Mouse (Mus musculus) adrenal gland, adult 18-20 months (tissue): ENCODE data around the gene Dnajc27. TPM values are rescaled to one million over a fixed set of nuclear protein-coding genes. Genes with fewer than 3 reads are reported as not detected.

Source experiments
- DNase-seq, 2 experiments: peaks; one replicate each; pipeline ENCODE4 v3.0.0; 2021 to 2022; ENCODE audit warnings: low spot score in 2 of 2
- total RNA-seq, 2 experiments: library from RNA; stranded (reverse); gene quantifications; 1 replicate in 1 of 2; 2 replicates in 1 of 2; pipeline ENCODE4 v1.2.3; 2021

The Dnajc27 gene
- total RNA-seq, 2 experiments from 2014 or later = 4.8 to 6.0 TPM

DNA sequence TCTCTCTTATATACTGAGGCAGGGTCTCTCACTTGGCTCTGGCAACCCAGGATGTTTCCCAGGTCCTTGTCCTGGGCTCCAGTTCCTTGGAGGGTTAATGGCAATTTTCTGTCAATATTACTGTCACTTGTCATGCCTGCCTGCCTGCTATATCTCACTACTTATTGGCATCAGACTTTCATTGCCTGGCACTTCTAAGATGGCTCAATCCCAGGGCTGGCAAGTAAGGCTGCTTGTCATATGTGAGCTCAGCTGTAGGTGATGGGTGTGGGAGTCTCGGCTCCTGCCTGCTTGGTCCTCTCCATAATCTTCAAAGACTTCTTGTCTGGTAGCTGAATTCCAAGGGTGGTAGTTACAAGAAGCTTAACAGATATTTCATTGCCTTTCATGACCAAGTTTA is 4.3 kb upstream of the Dnajc27 start:
- no peak for DNase-seq

DNA sequence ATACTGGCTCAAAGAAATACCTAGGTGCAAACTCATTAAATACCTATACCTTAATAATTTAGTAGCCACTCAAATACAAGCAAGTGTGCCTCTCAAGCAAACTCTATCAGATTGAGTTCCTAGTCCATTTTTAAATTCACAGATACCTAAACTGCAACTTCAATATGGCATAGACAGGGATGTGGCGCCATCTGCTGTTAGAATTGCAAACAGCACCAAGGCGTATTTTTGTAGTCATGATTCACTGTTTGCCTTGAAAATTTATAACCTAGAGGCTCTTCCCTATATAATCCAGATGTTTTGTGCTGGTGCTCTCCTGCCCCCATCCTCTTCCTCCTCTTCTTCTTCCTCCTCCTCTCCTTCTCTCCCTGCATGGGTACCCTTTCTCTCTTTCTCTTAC is 2.1 kb upstream of the Dnajc27 start:
- peak; percentile 84 to 87 for DNase-seq

DNA sequence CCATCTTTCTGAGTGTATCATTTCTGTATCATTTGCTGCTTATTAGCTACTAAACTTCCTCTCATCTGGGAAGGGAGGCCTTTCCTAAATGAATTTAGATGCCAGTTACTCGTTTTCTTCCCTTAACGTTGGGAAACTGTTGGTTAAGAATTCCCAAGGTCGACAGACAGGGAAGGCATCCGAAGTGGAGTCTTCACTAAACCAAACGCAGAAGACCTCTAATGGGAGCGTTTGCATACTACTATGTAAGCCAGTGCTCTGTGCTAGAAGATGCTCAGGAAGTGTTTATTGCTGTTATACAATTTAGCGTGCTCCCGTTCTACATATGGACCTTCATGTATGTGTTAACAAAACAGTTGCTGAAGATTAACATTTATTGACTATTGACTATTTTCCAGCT is 1.1 kb downstream of the Dnajc27 start:
- DNase-seq = no peak

DNA sequence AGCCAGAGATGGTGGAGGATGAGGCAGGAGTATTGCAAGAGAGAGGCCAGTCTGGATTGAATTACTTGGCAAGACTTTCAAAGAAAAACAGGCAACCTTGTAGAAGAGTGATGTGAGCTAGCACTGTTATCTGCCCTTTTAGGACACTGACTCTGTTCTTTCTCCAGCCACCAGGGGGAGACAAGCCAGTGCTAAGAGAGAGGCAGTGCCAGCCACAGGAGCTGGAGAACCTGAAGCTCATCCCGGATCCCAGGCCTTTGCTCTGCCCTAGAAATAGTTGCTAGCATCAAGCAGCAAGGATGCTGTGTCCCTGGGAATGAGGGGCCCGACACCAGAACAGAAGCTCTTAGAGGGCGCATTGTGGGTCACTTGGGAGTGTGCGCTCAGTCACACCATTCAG is 25.0 kb downstream of the Dnajc27 start:
- DNase-seq = peak; percentile 72 to 74

DNA sequence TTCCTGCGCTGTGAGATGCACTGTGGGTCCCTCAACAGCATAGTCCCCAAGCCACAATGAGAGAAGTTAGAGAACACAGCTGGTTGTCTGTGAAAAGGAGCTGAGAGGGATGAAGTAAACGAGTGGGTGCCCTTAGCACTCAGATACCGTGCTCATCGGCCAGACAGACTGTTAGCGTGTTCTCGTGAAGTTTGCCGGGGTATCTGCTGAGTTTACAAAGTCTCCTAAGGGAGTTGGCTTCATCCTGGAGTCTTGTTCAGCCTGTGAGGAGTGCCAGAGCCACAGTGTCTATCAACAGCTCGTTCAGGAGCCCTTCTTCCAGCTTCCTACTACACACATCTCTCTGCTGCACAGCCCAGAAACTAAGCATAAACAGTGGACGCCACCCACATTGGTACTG is 33.7 kb downstream of the Dnajc27 start:
- DNase-seq = no peak

DNA sequence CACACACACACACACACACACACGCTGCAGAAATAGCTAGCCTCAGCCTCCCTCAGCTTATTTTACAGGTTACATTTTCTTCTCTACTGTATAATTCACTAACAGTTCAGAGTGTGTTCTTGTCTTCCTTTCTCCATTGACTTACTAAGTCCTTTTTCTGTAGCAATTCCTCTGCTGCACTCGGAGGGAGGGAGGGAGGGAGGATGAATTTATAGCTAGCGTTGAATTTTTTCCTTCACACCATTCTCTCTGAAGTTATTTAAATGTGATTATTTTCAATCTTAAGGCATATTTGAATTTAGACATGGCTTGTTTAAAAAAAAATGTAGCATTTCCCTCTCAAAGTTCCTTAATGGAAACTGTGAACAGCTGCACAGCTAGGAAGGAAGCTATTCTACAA is 34.8 kb downstream of the Dnajc27 start:
- DNase-seq = no peak

DNA sequence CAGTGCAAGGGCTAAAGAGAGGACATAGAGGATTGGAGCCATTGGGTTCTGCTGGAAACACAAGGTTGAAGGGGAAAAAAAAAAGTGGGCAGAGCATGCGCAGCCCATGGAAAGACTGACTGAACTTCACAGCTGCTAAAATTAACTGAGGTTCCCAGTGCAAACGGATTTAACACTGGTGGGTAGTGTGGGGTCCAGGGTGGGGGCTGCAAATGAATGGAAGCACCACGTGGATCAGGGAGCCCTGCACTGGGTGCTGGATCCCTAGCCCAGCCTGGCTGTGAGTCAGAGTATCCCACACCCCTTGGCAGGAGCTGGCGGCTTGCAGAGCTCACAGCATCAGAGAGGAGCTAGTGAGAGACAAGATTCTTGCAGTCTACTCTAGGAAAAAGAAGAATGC is 35.2 kb downstream of the Dnajc27 start:
- no peak for DNase-seq

DNA sequence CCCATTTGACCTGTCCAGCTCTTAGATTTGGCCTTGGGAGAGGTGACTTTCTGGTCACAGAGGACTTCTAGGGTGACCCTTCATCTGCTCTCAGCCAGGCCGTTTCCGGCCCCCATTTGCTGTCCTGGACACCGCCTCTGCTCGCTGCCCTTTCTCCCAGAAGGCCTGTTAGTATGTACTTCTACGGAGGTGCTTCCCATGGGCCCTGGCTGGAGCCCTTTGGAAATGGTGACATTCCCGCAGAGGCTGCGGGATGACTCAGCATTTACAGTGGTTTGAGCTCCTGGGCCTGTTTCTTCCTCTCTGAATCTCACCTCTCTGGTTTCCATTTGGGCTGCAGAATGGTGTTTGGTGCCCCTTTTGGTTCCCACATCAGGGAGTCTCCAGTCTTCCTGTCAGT is 45.0 kb downstream of the Dnajc27 start:
- DNase-seq = no peak

DNA sequence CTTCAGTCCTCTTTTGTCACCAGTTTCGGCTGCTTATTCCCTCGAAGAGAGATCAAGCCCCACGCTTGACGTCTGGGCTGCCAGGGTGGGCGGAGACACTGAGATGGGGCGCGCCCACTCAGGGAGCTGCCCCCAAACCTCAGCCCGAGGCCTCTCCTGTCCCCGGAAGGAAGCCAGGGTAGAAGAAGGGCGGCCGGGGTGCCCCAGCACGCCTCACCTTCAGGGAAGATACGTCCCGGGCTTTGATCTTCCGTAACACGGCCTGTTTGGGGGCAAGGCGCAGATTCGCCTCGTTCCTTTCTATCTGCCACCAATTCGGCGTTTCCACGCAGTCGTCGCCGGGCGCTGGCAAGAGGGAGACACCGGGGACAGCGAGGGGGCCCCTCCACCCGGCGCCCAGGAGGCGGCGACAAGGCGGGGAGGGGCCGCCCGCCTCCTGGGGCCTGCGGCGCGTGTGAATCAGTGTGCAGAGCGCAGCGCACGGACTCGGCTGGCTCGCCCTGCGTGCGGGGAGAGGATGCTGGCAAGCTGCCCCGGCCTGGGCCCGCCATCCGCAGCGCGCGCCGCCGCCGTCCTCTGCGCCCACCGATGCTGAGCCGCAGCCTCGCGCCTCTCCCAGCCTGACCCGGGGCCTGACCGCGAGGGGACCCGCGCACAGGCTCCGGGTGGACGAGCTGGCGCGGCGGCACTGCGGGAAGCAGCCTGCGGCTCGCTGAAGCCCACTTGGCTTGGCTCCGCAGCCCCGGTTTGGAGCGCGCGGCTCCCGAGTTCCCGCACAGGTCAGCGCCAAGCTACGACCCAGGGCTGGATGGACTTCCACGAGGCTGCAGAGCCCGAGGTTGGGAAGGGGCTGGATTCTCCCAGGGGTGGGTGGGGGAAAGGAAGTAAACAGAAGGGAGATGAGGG is 50.8 kb downstream of the Dnajc27 start, which contains the start of gene Adcy3:
TSS of gene Adcy3 (plus strand) at position 163 of the 906 bp plus-strand sequence.
- DNase-seq = peak; percentile 70 to 72

DNA sequence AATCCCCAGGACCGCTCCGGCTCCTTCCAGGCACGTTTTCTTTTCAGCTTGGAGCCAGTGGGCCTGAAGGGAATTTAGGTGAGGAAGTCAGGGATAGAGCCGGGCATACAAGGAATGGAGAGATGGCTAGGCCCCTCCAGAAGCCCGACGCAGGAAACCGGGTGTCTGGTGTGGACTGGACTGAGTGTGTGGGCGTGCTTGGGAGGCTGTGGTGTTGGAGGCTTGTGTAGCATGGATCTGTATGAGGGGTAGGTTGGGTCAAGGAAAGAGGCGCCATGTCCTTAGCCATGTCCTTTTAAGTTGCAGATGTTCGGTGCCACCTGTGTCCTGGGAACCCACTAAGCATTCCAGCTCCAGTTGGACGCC is 51.4 kb downstream of the Dnajc27 start:
- no peak for DNase-seq

DNA sequence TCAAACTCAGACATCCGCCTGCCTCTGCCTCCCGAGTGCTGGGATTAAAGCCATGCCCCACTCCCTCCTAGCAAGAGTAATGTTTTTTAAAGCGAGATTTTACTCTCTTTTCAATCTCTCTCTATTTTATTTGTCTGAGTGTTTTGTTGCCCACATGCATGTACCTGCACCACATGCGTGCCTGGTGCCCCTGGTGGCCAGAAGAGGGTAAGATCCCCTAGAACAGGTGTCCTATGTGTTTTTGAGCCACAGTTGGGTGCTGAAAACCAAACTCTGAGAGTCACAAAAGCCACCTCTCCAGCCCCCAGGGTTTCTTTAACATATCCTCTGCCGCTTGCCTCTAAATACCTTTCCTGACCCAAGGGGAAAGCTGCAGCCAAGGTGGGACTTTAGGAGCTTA is 60.8 kb downstream of the Dnajc27 start:
- no peak for DNase-seq

DNA sequence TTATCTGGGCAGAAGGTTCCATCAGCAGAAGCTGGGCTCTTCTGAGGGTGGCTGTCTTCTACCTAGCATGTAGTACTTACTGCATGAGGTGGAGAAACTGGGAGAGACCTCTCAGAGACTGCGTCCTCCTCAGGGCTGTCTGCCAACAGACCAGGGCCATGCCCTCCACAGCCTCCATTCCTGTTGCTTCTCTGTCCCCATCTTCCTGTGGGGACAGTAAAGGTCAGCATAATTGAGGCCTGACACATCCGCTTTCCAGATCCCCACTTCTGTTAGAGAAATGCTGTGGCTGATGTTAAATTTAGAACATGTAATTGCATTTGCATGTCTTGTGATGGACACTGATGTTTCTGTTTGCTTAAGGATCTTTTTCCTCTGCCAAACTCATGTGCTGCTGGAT is 68.6 kb downstream of the Dnajc27 start:
- DNase-seq = no peak

DNA sequence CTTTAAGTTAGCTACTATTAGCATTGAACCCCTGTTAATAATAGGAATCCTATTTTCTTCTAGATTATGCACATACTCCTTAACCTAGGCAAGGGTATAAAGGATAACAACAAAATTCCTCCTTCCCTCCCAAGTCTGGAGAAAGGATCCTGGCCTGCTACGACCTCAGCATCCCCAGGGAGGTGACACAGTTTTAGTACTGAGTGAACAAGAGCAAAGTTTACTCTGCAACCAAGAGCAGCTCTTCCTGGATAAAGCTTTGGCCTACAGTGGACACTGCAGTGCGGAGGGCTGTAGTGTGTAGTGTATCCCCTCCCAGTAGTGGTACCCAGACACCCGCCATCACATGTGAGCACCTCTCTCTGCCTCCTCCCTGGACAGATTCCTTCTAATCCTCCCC is 69.6 kb downstream of the Dnajc27 start:
- no peak for DNase-seq

DNA sequence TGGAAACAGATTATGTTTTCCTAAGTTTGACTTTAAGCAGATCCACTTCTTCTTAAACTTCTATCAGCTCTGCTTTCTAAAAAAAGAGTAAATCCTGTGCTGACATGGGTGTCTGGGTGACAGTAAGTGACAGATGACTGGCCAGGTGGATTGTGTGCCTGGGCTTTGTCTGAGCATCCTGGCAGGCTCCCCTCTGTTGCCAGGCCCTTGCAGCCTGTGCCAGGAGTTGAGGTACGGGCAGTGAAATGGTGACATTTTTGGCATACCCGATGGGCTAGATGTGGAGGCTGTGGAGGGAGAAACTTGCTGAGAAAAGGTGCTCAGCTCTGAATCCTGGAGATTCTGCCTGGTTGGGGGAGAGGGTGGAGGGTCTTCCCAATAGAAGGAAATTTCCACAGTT is 75.1 kb downstream of the Dnajc27 start:
- DNase-seq = no peak

DNA sequence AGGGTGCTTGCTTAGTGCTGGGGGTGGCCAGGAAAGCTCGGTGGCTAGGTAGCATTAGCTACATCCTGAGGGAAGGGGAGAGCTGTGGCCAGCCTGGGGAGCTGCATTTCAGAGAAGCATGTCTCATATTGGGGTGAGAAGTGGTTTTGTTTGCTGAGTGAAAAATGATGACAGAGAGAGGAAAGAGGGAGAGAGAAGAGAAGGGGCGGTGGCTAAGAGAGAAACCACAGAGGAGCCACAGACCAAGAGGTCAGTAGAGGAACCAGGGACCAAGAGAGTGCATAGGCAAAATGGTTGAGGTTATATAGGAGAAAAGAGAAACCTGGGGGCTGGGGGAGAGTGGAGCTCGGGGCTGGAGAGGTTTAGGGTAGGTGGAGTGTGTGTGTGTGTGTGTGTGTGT is 75.8 kb downstream of the Dnajc27 start:
- no peak for DNase-seq

DNA sequence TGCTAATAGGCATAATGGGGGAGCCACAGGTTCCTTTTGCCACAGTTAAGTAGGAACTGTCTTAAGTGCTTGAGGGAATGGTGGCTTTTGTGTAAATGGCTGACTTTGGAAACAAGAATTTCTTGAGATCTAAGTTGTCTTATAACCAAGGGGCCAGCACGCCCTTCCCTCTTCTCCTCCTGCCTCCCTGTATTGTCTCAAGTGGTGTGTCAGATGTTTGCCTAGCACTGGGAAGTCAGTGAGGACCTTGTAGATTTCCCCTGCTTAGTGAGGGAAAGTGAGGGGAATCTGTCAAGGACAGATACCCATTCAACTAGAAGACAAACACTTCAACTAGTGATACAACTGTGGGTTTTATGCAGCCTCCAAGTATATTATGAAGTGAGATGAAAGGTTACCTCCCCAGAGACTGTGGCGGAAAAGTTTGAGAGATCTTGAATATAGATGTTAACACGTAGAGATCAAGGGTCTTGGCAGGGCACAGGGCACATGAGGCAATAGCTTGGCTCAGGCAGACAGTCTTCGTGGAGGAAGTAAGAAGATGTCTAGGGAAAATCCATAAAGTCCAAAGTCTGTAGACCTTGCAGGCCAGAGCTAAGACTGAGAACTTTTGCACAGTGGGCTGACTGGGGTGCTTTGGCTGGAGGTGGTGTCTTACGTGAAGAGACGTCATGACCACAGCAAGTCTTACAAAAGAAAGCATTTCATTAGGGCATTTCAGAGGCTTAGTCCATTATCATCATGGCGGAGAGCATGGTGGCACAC is 76.7 kb downstream of the Dnajc27 start:
- no peak for DNase-seq

Other genes with a start within 250 kb of the Dnajc27 start
- under 1 TPM; 0.58 to 0.70 TPM for gene Pomc, start 127.6 kb upstream of the Dnajc27 start, total RNA-seq
- gene Efr3b, start 43.7 kb upstream of the Dnajc27 start, total RNA-seq = 1 to 10 TPM; 2.7 to 7.0 TPM
- 10 to 100 TPM; 56.6 to 57.9 TPM for gene Adcy3, start 50.5 kb downstream of the Dnajc27 start, total RNA-seq
- 1 to 10 TPM; 7.8 to 8.0 TPM for gene Ptrhd1, start 151.4 kb downstream of the Dnajc27 start, total RNA-seq
- gene Cenpo, start 151.7 kb downstream of the Dnajc27 start, total RNA-seq = 1 to 10 TPM; 6.8 to 8.9 TPM